Mouse (Mus musculus) forebrain, postnatal 0 days (tissue): Measurements from ENCODE around the gene Hoxa11. TPM values are rescaled to one million over a fixed set of nuclear protein-coding genes. Genes with fewer than 3 reads are reported as not detected.

Experiments
- ATAC-seq: fragments of 200-750 bp; cut with Nextera tagmentation; 2 replicates; pipeline ENCODE4 v1.8.0; 2017; ENCODE audit warnings: mild to moderate bottlenecking, moderate library complexity
- DNase-seq: peaks from one replicate; pipeline ENCODE4 v3.0.0-alpha.2; 2015
- H3K27ac ChIP-seq: fragments of 300-500 bp; sonication (generic); 2 replicates; pipeline ENCODE4 v1.5.1; 2014; ENCODE audit warnings: low read depth, mild to moderate bottlenecking, antibody characterized with exemption, low read length, moderate library complexity, mixed read lengths
- H3K27me3 ChIP-seq: fragments of 300-500 bp; sonication (generic); 2 replicates; pipeline ENCODE4 v1.6.1; 2014; ENCODE audit warnings: mild to moderate bottlenecking, low read length, mixed read lengths; ENCODE audit not compliant: insufficient read depth
- H3K36me3 ChIP-seq: fragments of 300-500 bp; sonication (generic); 2 replicates; pipeline ENCODE4 v1.6.1; 2014; ENCODE audit warnings: mild to moderate bottlenecking, moderate library complexity; ENCODE audit not compliant: insufficient read depth
- H3K4me1 ChIP-seq: fragments of 300-500 bp; sonication (generic); 2 replicates; pipeline ENCODE4 v1.6.1; 2014; ENCODE audit warnings: antibody characterized with exemption; ENCODE audit not compliant: insufficient read depth
- H3K4me2 ChIP-seq: fragments of 300-500 bp; sonication (generic); 2 replicates; pipeline ENCODE4 v1.6.1; 2014; ENCODE audit warnings: low read depth, mild to moderate bottlenecking, moderate library complexity
- H3K4me3 ChIP-seq: fragments of 300-500 bp; sonication (generic); 2 replicates; pipeline ENCODE4 v1.5.1; 2014; ENCODE audit warnings: low read depth, low read length, mixed read lengths
- H3K9ac ChIP-seq: fragments of 300-500 bp; sonication (generic); 2 replicates; pipeline ENCODE4 v1.6.1; 2014; ENCODE audit warnings: mild to moderate bottlenecking
- H3K9me3 ChIP-seq: fragments of 300-500 bp; sonication (generic); 2 replicates; pipeline ENCODE4 v1.6.1; 2016; ENCODE audit warnings: low read length
- CTCF ChIP-seq: sonication (generic); IDR thresholded peaks from 2 replicates; pipeline ENCODE4 v1.5.1; 2016; ENCODE audit warnings: antibody characterized with exemption, control low read depth, low read depth
- WGBS: fragments of 180-500 bp; shearing (Covaris S2); extraction: QIAGEN DNeasy Blood & Tissue Kit; methylation state at CpG from one replicate; pipeline ENCODE4 v1.1.7; 2014; 5-methylcytosine and 5-hydroxymethylcytosine counted together
- polyA plus RNA-seq: library from polyadenylated mRNA; unstranded; fragments of >200 nt; fragmentation: Nextera tagmentation; extraction: Ambion mirVana; gene quantifications from 2 replicates; pipeline ENCODE4 v1.2.1, GENCODE M21; 2015
- total RNA-seq: library from RNA; depleted of rRNA; stranded (reverse); fragments of >200 nt; gene quantifications from 2 replicates; pipeline ENCODE4 v1.2.3, GENCODE M21; 2014

Gene Hoxa11
- total and polyA plus RNA-seq, 2 experiments from 2014 or later = not detected

- TF ChIP-seq CTCF = no peak
- WGBS = 13% methylated on average over 7 of the region's 7 CpGs
- Histone ChIP-seq H3K9me3 (no peaks in the 10 kb centered on the region), H3K4me1 (no peaks in the 10 kb centered on the region), H3K9ac (no peak overlapping the region), H3K27me3 (peaks cover 93% of the 10 kb centered on the region), H3K4me2 (no peak overlapping the region), H3K27ac (no peak overlapping the region), H3K36me3 (no peaks in the 10 kb centered on the region), H3K4me3 (no peak overlapping the region)
- ATAC-seq (no peak), DNase-seq (no peak)
These were observed 5.7 kb upstream of the Hoxa11 start for GRCm38 (mm10) chr6:52251177-52251879.

- TF ChIP-seq CTCF = no peak
- Histone ChIP-seq H3K4me1 (no peaks in the 10 kb centered on the region), H3K4me2 (no peak overlapping the region), H3K9ac (no peak overlapping the region), H3K4me3 (no peak overlapping the region), H3K27ac (no peak overlapping the region), H3K9me3 (no peaks in the 10 kb centered on the region), H3K36me3 (no peaks in the 10 kb centered on the region), H3K27me3 (peaks cover 93% of the 10 kb centered on the region)
- no peak for DNase-seq
- 2% methylated on average over 4 of the region's 4 CpGs for WGBS
- no peak for ATAC-seq
These were observed 4.2 kb upstream of the Hoxa11 start for GRCm38 (mm10) chr6:52249826-52250225.

GRCm38 (mm10) chr6:52249415-52249738 lies 3.8 kb upstream of the Hoxa11 start:
- WGBS = 2% methylated on average over 16 of the region's 16 CpGs
- no peaks in the 10 kb centered on the region for H3K9me3 ChIP-seq

GRCm38 (mm10) chr6:52248638-52249414 lies 3.2 kb upstream of the Hoxa11 start:
- H3K27me3 ChIP-seq = peaks cover 95% of the 10 kb centered on the region
- no peak for TF ChIP-seq CTCF
- no peak overlapping the region for H3K4me2 ChIP-seq
- 3% methylated on average over 27 of the region's 27 CpGs for WGBS
- no peaks in the 10 kb centered on the region for H3K9me3 ChIP-seq
- no peaks in the 10 kb centered on the region for H3K4me1 ChIP-seq
- no peak overlapping the region for H3K27ac ChIP-seq
- no peak overlapping the region for H3K4me3 ChIP-seq
- no peaks in the 10 kb centered on the region for H3K36me3 ChIP-seq
- no peak overlapping the region for H3K9ac ChIP-seq
- DNase-seq (no peak), ATAC-seq (no peak)

More at GRCm38 (mm10) chr6:52249415-52249738, 3.8 kb upstream of the Hoxa11 start:
- ATAC-seq = no peak
- DNase-seq = no peak
- H3K36me3 ChIP-seq = no peaks in the 10 kb centered on the region
- H3K9ac ChIP-seq = no peak overlapping the region
- H3K4me2 ChIP-seq = no peak overlapping the region
- H3K27me3 ChIP-seq = peaks cover 94% of the 10 kb centered on the region
- TF ChIP-seq CTCF = no peak
- H3K27ac ChIP-seq = no peak overlapping the region
- no peaks in the 10 kb centered on the region for H3K4me1 ChIP-seq
- H3K4me3 ChIP-seq = no peak overlapping the region

GRCm38 (mm10) chr6:52247766-52248637 lies 2.4 kb upstream of the Hoxa11 start:
- no peak for TF ChIP-seq CTCF
- DNase-seq (no peak), ATAC-seq (no peak)
- Histone ChIP-seq H3K27me3 (peaks cover 95% of the 10 kb centered on the region), H3K4me3 (no peak overlapping the region), H3K4me2 (no peak overlapping the region), H3K4me1 (no peaks in the 10 kb centered on the region), H3K36me3 (no peaks in the 10 kb centered on the region), H3K9ac (no peak overlapping the region), H3K9me3 (no peaks in the 10 kb centered on the region), H3K27ac (no peak overlapping the region)
- WGBS = 3% methylated on average over 23 of the region's 23 CpGs

GRCm38 (mm10) chr6:52246916-52247315 lies 1.3 kb upstream of the Hoxa11 start:
- no peak for TF ChIP-seq CTCF
- Histone ChIP-seq H3K4me3 (no peak overlapping the region), H3K9me3 (no peaks in the 10 kb centered on the region), H3K9ac (no peak overlapping the region), H3K27me3 (peaks cover 97% of the 10 kb centered on the region), H3K4me1 (no peaks in the 10 kb centered on the region), H3K36me3 (no peaks in the 10 kb centered on the region), H3K27ac (no peak overlapping the region), H3K4me2 (no peak overlapping the region)
- WGBS = 3% methylated on average over 3 of the region's 3 CpGs
- ATAC-seq = no peak
- DNase-seq = no peak
